Mouse (Mus musculus) urinary bladder, postnatal 36 days (tissue): Measurements from ENCODE around the gene Hyal1.
A peak's percentile ranks its signal among the peaks of the same experiment; 100 is the strongest.
"Not testable (repeated sequence)": the region's sequence is repeated elsewhere in the genome, so short reads cannot be mapped to it uniquely, and the experiment has no call there.

ENCODE experiments used
- DNase-seq, 2 experiments: peaks; one replicate each; pipeline ENCODE4 v3.0.0; 2022; ENCODE audit warnings: low spot score in 2 of 2, mixed read lengths in 1 of 2

Hyal1 gene

DNA sequence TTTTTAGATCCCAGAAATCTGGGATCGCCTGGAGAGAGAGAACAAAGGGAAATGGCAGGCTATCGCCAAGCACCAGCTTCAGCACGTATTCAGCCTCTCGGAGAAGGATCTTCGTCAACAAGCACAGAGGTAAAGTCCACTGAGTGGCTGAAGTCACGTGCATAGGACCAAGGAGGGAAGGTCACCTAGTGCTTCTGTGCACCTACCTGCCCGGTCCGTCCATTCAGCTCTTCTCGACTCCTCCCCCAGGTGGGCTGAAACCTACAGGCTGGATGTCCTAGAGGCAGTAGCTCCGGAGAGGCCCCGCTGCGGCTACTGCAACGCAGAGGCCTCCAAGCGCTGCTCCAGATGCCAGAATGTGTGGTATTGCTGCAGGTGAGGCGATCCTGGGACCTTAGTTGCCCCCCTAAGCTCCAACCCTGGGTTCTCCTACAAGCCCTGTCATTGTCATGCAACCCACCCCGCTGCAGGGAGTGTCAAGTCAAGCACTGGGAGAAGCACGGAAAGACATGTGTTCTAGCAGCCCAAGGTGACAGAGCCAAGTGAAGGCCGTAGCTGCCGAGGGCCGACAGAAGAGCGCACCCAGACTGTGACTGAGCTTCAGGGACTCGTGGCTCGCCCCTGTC lies 26.1 kb upstream of the Hyal1 start:
- no peak for DNase-seq

GRCm38 (mm10) chr9:107551117-107551889 lies 25.4 kb upstream of the Hyal1 start, which contains the start of gene Rassf1:
Rassf1 (plus strand) TSS chr9:107551555.
- peak in 1 of 2 experiments; percentile 74 for DNase-seq

GRCm38 (mm10) chr9:107551890-107552355 lies 24.8 kb upstream of the Hyal1 start:
- no peak for DNase-seq

DNA sequence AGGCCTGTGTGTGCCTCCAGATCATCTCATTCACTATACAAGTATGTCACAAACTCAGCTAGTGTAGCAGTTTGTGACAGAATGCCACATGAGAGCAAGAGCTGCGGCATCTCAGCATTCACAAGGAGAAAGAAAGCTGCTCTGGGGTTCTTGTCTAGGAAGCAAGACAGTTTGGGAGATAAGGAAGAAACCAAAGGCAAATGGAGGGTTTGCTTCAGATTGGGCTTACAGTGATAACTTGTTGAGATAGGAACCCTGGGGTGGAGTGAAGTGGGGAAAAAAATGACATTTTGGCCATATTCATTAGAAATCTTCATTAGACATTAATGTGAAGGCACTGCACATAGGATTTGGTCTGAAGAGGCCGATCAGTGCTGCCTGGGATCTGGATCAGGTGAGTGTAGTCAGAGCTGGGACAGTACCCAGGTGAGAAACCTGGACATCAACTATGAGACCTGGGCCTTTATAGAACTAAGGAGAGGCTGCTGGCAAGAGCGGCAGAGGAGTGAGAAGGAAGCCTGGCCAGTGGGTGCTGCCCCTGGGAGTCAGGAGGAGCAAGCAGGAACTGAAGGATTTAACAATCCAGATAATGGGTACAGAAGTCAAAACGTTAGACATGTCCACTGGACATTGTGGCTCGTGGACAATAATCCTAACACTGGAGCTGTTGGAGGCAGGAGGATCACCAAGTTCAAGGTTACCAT lies 23.9 kb upstream of the Hyal1 start:
- DNase-seq: no peak

GRCm38 (mm10) chr9:107553541-107554318 lies 23.0 kb upstream of the Hyal1 start:
- DNase-seq: no peak

- DNase-seq: peak; percentile 86 to 92
Measured at GRCm38 (mm10) chr9:107554319-107554825, 22.4 kb upstream of the Hyal1 start.

- DNase-seq: peak in 1 of 2 experiments; percentile 76
Measured at GRCm38 (mm10) chr9:107555031-107555457, 21.7 kb upstream of the Hyal1 start.

GRCm38 (mm10) chr9:107555701-107556100 lies 21.0 kb upstream of the Hyal1 start:
- DNase-seq: no peak

GRCm38 (mm10) chr9:107556346-107556745 lies 20.4 kb upstream of the Hyal1 start:
- no peak for DNase-seq

GRCm38 (mm10) chr9:107563029-107563581 lies 13.6 kb upstream of the Hyal1 start, which contains the start of gene Tusc2:
Tusc2 (plus strand) TSS chr9:107563255.
- DNase-seq: peak; percentile 89 to 95

DNA sequence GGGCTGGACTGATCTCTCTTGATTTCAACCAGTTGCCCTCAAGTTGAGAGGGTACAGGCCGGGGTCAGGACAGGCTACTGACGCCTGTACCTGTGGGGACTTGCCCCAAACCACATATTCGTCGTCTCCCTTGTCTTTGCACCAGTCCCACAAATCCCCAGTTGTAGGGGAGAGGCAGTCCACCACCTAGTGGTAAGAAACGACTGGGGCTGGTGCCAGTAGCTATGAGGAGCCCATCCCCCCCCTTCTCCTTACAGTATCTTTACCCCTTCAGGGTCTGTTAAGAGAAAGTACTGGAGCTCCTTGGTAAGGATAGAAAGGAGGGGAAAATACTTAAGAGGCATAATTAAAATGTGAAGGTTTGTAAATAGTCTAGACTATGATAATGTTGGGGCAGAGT lies 11.2 kb upstream of the Hyal1 start:
- not testable (repeated sequence) for DNase-seq

DNA sequence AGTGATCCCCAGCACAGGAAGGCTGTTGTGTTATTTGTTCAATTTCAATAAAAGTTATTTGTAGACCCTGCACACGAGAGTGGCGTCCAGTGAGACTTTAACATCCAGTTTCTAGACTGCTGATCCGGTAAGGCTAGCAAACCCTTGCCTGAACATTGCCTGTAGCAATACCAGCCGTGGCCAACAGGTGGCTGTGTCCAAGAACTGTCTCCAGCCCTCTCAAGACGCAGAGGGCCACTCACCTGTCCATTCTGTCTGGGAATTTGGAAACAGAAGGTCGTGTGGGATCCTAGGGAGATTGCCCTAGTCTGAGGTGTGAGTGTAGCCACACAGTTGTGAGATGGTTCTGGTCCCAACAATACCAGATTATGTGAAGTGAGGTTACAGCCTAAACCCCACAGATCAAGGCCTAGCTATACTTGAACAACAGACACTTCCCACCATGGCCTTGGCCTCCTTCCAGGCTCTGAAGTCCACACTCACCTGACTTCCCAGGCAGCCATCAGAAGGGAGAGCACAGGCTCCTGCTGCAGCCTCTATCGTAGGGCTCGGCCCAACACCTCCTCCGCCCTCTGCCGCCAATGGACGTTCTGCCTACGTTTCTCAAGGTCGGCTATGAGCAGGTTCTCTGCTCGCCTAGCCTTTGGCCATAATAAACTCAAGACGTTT lies 10.6 kb upstream of the Hyal1 start:
- peak; percentile 76 to 85 for DNase-seq

- no peak for DNase-seq
Measured at GRCm38 (mm10) chr9:107566855-107567254, 9.9 kb upstream of the Hyal1 start.

DNA sequence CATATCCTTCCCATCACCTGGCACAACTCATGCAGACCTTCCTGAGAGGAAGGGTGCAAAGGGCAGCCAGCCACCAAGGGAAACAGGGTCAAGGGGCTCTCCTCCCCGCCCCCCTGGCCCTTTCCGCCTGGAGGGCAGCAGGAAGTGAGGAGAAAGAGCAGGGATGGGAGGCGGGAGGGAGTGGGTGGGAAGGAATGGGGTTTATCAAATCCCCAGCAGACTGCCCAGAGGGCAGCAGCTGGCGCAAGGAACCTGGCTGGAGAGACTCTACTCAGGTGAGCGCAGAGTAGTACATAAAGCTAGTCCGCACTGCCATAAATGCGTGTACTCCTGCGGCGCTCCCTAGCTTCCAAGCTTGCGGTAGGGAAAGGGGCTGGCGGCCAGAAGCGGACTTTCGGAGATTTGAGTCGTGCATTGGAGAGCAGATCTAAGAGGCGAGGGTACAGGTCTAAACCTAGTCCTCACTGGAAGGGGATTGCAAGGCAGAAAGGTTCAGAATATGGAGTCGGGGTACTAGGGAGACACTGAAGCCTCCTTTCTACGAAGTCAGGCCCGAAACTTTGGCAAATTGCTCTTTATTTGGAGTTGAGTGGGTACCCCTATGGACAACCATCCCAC lies 8.9 kb upstream of the Hyal1 start, which contains the start of gene Hyal2:
Gene Hyal2 (plus strand): TSS at position 244 of the 618 bp plus-strand sequence.
- DNase-seq: peak in 1 of 2 experiments; percentile 40

- DNase-seq: peak; percentile 79 to 88
Measured at GRCm38 (mm10) chr9:107568331-107569261, 8.1 kb upstream of the Hyal1 start.

- DNase-seq: no peak
Measured at GRCm38 (mm10) chr9:107569270-107569669, 7.5 kb upstream of the Hyal1 start.

GRCm38 (mm10) chr9:107570016-107570415 lies 6.7 kb upstream of the Hyal1 start:
- DNase-seq: no peak

GRCm38 (mm10) chr9:107570845-107571244 lies 5.9 kb upstream of the Hyal1 start:
- no peak for DNase-seq
